Mouse (Mus musculus) spleen, adult 12 weeks (tissue): ENCODE results near the gene Alk.

Source experiments
- DNase-seq: peaks from one replicate; pipeline ENCODE4 v3.0.0; 2022; ENCODE audit warnings: low spot score

Alk gene

DNA sequence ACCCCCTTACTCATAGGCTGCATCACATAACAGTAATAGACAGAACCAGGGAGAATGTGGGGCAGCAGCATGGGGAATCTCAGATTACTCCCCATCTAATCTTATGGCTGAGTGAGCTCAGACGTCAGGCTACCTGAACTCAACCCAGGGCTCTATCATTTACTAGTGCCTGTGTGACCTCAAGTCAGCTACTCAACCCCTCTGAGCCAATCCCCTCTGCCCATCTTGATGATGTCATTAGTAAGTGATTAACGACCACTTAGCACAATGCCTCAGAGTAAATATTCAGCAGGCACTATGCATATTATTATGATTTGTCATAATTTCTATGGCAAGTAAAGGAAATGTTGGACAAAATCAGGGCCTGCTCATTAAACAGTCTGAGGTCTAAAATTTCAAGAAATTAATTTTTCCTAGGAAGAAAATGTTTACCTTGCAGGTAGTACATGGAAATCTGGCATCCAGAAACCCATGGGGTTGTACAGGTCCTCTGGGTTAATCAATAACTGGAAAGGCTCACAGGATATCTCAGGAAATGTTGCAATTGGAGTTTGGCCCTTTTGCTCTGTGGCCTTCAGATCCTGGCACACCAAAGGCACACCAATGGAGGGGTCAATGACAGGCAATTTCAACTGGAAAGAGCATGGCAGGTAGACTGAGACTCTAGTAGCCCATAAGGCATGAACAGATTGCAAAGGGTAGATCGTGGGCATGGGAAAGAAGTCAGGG is 204.9 kb downstream of the Alk start:
- DNase-seq: no peak

DNA sequence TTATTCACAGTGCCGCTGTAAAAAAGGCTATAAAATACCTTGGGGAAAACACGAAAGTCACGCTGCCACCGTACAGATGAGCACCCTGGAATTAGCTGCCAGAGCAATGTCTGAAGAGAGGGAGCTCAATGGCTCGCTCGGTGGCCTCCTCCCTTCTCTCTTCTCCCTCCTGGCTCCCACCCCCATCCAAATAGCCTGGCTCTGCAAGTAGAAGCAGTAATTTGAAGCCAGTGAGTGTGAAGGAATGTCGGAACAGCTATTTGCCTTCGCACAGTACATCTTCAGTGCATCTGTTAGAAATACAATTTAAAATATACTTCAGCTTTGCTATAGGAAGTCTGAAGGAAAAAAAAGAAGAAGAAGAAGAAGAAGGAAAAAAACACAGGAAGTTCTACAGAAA is 208.5 kb downstream of the Alk start:
- DNase-seq: no peak

DNA sequence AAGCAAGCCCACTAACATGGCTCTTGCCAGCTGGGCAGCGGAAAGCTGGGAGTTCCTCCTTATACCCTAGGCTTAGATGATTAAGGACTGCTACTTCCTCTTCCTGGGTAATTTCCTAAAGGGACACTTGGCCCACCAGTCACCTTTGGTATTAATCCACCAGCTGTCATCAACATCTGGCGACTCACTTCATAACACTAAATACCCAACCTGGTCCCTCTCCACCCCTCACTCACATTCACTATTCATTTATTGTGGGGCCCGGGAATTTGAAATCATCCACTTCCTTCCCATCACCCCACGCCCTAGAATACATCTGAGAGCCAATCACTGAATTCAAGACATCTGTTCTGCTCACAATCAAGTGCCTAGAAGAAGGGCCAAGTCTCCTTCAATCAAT is 235.4 kb downstream of the Alk start:
- DNase-seq: no peak

DNA sequence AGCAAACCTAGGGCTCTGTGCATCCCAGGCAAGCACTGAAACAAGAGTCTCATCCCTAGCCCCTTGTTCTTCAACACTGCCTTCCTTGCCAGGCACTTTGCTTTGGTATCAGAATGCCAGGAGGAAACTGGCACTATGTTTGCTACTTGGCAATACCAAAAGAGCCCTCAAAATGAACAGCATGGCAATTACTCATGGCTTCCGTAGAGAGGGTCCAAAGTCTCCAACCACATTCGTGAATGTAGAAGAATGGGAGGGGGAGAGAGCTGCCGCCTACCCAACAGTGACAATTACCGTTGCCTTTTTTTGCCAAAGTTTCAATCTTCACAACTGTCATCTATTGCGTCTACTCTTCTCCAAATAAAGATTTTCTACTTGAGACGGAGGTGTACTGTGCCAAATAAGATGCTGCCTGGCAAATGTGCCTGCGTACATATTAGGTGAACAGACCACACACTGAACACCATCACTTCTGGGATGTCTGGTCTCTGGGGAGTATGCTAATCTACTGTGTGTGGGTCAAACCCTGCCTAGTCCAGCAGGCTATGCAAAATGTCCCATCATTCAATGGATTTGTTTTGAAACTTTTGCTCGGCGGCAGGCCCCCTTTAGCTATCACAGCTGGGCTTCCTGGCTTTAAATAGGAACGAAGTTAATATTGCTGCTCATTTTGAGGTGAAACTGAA is 241.5 kb downstream of the Alk start:
- no peak for DNase-seq

DNA sequence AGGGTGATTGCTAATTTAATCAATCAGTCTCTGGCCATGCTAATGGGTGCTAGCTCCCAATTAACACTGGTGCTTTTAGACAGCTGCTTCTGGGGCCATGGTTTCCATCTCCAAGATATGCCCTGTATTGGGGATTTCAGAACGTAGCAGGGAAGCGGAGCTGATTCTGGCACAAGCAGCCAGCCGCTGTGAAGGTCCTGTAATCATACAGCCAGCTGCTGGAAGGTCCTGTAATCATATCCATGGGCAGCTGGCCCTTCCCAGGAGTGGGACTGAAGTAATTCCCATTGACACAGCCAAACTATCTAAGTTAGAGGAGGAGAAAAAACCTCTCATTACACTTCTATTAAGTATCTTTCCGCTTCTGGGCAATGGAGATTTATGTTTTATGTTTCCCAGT is 242.5 kb downstream of the Alk start:
- DNase-seq: no peak

DNA sequence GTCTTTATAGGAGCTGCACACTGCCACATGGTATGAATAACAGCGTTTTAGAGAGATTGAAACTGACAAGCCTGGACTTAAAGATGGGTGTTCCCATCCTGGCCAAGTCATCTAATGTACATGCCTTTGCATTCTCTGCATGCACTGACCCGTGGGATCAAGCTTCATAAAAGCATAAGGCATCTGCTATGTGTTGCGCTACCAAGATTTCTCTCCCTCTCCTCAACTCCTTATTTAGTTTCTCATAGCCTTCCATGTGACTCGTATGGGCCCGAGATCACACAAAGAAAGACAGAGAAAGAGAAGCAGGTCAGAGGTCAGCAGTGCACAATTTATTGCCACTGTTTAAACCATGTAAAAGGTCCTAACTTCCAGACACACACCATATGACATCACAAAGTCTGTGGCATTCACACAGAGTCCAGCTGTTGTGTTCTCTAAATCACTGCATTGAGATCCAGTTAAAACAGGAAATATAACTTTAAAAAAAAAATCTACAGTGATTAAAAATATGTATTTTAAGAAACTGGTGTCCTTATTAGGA is 247.6 kb downstream of the Alk start:
- DNase-seq: no peak

DNA sequence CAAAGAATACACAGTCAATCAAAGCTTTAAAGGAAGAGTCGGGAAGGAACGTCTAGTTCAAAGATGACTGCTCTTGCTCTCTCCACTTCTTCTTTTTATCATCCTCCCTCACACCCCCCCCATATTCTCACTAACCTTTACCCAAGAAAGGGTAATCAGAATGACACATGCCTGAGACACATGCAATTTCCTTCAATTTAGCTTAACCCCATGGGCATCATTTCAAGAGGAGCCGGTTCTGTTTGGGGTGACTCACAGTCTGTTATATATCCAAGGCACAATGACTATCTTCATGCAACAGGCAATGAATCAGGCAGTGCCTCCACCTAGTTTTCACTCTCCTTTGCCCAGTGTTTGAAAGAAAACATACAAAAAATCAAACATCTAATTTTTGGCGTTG is 265.0 kb downstream of the Alk start:
- DNase-seq: no peak

DNA sequence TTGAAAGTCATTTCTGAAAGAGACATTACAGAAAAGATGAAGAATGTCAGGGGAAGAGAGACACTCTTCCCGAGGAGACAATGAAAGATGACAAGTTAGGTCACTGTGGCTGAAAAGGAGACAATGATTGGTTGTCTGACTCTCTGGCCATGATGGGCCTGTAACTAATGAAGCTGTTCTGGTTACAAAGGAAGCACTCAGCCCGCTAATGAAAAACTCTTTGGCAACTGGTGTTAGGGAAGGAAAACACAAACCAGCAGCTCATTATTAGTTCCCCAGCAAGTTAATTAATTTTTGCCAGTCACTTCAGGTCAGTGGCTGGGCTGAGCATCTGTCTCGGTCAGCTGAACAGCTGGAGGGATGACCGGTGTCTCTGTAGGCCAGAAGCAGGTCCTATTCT is 271.5 kb downstream of the Alk start:
- DNase-seq: no peak

DNA sequence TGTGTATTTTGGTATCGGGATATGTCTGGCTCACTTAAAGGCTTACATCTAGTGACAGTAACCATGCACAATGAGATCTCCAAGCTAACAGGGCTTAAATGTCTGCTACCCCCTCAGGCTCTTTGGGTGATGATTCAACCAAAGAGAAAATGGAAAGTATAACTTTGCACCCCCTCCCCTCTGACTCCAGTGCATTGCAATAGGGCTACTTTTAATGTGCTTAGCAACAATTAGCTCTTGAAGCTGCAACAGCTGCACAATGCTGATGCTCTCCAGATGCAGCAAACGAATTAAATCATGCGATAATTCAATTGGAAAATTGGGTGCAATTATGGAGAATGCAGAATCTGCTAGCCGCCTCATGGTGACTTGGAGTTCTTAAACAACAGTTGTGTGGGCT is 278.5 kb downstream of the Alk start:
- DNase-seq: no peak

DNA sequence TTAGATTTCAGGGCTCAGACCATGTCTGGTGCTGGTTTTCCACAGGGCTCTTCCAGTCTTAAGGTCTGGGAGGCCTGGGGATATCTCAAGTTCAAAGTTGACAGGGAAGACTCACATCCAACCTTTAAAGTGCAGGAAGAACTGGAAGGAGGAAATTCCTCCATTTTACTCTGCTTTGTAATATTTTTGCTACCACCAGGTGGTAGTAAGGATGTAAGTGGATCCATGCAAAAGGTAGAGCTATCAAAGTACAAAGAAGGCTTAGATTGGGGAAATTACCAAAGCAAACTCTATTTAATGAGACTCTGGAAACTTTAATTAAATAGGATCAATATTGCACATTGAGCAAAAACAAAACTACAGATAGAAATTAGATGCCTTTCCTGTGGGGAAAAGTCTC is 284.9 kb downstream of the Alk start:
- no peak for DNase-seq

DNA sequence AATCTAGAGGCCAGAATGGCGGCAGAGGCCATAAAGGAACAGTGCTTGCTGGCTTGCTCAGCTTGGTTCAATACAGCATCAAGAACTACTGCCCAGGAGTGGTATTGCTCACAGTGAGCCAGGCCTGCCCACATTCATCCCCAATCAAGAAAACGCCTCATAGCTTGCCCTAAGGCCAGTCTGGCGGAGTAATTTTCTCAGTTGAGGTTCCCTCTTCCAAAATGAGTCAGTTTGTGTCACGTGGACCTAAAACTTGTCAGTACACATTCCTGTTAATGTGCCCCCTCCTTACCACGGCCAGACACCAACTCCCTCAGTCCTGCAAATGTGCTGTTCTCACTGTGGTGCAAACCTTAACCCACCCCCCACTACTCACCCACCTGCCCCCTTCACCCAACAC is 304.8 kb downstream of the Alk start:
- DNase-seq: no peak

DNA sequence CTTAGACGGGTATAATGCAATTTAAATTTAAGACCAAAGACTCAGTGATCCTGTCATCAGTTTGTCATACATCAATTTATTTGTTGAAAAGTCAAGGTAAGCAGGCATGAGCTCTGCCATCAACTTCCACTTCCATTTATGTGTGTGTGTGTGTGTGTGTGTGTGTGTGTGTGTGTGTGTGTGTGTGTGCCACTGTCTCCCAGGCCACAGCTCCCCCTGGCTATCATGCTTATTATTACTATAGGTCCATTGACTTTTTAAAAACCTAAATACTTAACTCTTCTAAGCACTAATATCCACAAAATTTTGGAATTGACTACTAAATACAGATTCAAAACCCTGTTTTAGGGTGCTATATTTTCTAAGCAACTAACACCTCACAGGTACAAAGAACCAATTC is 308.1 kb downstream of the Alk start:
- no peak for DNase-seq

DNA sequence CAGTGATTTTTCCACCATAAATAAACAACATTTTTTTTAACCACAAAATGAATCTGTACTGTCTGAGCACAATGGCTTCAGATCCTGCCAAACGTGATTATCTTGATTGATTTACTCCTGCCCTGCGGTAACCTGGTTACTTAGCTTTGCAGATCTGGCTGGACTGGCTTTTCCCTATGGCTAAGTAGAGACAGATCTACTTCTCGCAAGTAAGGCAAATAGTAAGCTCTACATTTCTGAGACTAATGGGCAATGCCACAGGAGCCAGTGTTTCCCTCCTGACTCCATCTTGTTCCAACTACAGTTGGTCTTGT is 311.2 kb downstream of the Alk start:
- no peak for DNase-seq

DNA sequence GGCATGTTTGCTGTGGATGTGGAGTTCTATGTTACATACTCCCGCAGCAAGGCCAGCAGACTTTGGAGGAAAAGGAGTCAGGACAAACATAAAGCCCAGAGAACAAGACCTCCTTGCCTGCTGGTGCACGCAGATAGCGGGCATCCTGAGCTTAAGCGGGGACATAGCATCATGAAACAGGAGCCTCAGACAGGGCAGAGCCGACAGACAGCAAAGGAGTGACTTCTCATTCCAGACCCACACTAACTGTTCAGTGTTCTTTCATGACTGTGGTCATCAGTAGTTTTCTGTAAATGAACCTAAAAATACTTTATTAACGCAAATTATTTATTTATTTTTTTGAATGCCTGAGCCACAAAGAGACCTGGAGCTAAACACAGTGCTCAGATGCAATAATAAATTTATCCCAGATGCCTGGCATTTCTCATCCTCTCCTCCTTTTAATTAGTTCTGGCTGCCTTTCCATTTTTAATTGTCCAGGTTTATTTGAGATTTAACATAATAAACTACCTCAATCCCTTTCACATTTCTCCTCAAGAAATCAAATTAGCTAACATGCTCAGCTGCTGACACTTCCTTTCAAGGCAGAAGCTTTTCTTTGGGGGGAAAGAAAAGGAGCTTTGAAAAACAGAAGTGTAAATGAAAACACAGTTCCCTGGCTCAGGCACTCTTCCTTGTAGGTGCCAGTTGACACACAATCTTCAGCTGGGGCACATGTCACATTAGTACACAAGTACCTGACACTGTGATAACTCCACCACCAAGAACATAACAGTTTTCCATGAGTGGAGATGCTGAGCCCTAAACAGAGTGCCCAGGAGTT is 311.8 kb downstream of the Alk start:
- no peak for DNase-seq

DNA sequence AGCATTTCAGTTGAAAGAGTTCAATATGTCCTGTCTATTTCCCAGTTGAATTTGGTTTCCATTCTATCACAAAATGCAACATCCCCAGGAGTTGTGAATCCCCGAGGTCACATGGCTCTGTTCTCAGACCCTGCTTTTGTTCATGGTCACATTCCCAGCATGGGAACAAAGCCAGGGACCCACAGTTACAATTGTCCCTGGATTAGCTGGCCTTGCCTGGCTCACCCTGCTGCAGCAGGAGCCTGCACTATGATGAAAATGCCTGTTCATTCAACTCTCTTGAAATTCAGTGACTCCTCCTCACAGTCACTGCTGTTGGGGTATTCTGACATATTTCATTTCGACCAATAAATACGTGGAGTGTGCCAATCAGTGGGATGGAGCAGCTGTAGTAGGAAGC is 318.5 kb downstream of the Alk start:
- DNase-seq: no peak

DNA sequence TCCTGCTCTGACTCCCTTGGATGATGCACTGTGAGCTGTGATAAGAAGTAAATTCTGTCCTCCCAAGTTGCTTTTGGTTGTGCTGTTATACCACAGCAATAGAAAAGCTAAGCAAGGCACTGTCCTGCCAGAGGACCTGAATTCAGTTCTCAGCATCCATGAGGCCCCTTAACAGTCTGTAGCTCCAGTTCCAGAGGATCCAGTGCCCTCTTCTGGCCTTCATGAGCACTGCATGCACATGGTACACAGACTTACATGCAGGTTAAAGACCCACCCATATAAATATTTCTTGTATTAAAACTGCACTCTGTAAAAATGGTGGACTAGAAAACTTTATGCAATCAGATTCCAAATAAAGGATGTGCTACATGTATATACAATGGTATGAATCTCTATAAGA is 326.1 kb downstream of the Alk start:
- no peak for DNase-seq

DNA sequence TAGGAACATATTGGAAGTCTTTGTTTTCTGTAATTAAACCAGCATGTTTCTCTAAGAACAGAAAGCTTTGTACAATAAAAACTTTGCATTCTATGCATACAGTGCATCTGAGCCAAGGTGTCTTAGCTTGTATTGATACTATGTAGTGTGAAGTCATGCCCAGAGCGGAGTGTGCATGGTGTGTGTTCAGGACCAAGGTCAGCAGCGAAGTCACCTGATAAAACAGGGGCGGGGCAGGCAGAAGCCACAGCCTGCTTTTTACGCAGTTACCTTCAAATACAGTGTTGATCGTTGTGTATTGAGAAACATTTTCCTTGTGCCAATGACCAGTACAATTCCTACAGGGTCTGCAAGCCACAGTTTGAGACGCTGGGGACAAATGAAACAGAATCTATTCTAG is 327.6 kb downstream of the Alk start:
- DNase-seq: no peak

DNA sequence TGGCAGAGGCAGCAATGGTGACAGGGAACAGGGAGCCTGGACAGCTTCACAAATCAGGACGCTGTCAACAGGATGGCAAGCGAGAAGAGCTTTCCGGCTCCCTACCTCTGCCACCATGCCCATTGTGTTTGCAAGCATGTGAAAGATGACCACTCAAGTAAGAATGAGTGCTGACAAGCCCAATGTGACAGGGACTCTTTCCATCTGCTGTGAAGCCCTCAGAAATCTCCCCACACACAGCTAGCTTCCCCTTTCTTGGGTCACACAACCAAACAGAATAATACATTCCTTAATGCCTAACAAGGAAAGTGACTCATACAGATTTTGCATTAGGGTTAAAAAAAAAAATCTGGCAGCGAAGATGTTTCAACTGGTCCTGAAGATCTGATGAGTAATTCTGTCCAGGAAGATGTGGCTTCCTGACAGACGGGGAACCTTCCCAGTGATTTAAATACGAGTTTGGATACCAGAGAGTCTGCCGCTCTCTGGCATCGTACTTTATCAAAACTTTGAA is 329.0 kb downstream of the Alk start:
- DNase-seq: no peak

DNA sequence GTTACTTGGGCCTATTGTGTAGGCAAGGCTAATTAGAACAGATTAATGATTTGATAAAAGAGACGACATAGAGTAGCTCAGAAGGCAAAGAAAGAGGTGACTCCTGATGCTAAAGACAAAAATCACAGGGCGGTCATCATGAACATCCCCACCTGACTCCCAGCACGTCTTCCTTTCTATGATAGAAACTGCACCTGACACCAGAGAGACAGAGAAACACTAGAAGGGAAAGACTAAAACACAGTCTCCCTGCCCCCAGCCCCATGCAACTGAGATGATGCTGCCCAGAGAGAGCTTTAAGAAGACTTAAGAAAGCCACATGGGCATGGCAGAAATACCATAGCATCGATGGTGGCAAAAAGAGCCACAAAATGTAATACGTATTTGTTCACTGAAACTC is 330.2 kb downstream of the Alk start:
- DNase-seq: no peak

DNA sequence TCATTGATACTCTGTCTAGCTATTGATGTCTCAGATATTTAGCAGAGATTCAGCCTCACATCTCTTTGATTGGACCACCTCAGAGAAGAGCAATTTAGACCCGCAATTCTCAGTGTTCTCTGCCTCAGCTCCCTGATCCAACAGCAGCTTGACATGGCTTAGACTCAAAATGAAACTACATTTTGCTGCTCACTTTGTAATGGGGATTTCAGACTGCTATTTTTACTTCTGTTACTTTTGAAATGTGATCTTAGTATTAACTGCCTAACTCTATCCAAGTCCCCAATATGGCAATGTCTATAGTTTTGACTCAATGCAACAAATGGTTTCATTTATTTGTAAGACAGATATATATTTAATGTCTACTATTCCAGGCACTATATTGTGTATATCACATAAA is 332.8 kb downstream of the Alk start:
- DNase-seq: no peak

DNA sequence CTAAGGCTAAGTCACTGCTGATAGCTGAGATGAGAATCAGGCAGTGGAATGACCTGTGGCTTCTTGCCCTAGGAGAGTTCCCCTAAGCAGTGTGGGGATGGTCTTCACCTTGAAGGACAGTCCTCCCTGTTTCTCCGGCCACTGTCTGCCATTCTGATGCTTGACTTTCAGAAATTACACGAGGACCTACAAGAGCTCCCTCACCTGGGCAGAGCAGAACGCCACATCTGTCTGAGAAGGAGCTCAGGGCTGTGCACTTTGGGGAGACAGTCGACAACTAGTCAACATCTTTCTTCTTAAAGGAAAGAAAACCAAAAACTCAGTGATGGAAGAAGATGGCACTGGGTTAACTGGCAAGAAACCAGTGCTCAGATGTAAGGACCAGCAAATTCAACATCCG is 335.9 kb downstream of the Alk start:
- DNase-seq: no peak

DNA sequence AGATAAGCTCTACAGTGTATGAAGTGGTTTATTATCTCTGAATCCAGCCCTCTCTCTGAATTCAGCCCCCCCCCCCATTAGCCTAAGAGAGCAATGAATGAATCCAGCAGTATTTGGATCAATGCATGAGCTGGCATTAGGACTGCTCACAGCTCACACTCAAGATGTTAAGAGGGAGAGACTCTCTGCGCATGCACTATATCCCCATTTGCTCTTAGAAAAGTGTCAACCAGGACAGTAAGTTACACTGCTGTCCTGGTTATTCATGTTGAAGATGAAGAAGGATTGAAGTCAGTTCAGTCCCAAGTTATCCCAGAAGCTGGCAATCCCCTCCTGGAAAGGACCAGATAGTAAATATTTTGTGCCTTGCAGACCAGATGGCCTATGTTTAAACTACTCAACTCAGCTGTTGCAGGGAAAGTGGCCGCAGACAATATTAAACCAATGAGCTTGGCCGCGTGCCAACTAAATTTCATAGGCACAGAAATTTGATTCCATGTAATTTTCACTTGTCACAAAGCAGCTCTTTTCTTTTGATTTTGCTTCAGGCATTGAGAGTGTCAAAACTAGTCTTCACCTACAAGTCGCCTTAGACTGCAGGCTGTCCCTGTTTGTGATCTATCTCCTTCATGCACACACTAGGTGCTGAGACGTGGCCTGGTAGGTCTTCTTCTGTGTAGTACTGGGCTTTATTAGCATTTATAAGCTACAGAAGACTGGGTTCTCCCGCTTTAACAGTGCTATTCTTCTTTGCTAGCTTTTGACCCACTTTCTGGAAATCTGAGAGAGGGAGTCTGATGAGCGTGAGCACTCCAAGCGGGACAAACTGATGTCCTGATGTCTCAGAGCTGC is 339.0 kb downstream of the Alk start:
- DNase-seq: no peak
